Mouse (Mus musculus) c-Kit-positive CD71-negative TER-119-negative erythroid progenitor cells, embryonic 14.5 days (primary cell): Measurements from ENCODE around the gene Hfe.
"Not testable (repeated sequence)": the region's sequence is repeated elsewhere in the genome, so short reads cannot be mapped to it uniquely, and the experiment has no call there.

Experiments used
- DNase-seq: peaks from one replicate; pipeline ENCODE4 v3.0.0-alpha.2; 2013; ENCODE audit warnings: low read depth

The Hfe gene

DNA sequence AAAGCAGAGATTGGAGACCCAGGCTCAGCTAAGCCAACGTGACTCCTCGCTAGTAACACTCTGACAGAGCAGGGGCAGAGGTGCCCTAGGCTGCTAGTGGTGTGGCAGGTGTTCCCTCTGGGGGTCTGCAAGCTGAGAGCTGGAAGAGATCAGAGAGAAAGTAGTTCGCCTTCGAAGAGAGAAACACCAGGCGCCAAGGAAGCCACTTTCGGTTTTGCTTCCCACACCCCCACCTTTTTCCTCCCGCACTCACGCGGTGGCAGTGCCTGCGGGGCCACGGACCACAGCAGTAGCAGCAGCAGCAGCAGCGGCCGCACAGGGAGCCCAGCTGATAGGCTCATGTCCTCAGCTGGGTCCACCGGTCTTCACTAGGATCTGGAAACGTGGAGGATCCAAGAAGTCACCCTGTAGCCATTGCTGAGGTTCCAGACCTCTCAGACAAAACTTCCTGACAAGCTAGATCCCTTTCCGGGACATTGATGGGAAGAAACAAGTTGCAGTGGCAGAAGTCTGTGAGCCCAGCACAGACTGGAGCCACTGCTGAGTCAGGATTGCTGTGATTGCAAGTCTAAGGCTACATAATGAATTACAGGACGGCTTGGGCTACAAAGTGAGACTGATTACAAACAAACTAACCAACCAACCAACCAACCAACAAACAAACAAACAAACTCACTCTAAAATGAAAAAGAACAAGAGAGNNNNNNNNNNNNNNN lies at the start of gene Hfe:
Gene Hfe (minus strand): TSS at position 481 of the 716 bp plus-strand sequence.
- no peak for DNase-seq

GRCm38 (mm10) chr13:23759916-23760239 lies 49.2 kb upstream of the Hfe start:
- no peak for DNase-seq

DNA sequence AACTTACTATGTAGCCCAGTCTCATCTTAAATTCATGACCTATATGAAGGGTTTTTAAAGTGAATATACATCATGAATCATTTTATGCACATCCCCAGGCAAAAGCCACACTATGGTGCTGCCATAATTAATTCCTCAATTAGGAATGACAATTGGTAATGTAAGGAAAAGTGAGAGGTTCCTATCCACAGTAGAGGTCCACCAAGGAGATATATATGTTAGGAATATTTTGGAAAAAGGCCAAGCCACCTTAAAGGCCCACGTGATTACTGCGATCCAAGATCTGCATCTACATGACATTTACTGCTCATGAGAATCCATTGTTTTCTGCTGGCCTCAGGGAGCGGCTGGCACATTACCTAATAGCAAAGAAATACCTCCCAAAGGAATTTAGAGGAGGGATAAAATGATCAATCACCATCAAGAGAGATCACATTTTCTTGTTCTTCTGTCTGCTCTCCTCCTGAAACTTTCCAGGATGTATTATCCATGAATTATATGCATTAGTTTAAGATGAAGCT lies 48.7 kb upstream of the Hfe start:
- DNase-seq, result no peak

GRCm38 (mm10) chr13:23757921-23758320 lies 47.3 kb upstream of the Hfe start:
- no peak for DNase-seq

GRCm38 (mm10) chr13:23757211-23757773 lies 46.6 kb upstream of the Hfe start:
- no peak for DNase-seq

DNA sequence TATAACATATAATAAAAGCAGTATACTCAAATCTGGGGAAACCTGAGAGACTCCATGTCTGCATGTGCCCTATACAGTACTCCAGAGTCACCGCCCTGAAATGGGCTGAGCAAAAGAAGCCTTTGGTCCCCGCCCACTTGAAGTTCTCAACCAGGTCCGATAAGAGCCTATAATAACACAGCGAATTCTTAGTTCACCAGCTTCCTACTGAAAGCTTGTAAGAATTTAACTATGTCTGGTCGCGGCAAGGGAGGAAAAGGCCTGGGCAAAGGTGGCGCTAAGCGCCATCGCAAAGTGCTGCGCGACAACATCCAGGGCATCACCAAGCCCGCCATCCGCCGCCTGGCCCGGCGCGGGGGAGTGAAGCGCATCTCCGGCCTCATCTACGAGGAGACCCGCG lies 46.1 kb upstream of the Hfe start, which contains the start of gene Hist1h4b:
Gene Hist1h4b (plus strand): TSS at position 224 of the 400 bp plus-strand sequence.
- DNase-seq, result peak; percentile 95

DNA sequence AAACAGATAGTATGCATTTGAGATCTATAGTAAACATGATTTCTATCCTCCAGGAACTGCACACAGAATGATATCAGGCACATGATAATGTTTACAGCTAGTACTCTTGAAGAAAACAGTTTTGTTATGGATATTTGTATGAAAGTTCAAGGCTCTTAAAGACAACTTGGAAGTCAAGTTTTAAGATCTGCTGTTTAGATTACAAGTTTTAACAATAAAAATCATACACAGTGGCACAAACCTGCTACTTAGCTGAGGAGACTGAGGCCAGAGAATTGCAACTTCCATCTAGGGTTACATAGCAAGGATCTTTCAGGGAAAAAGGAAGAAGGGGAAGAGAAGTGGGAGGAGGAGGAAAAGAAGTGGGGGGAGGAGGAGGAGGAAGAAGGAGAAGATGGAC lies 44.3 kb upstream of the Hfe start:
- DNase-seq, result no peak

DNA sequence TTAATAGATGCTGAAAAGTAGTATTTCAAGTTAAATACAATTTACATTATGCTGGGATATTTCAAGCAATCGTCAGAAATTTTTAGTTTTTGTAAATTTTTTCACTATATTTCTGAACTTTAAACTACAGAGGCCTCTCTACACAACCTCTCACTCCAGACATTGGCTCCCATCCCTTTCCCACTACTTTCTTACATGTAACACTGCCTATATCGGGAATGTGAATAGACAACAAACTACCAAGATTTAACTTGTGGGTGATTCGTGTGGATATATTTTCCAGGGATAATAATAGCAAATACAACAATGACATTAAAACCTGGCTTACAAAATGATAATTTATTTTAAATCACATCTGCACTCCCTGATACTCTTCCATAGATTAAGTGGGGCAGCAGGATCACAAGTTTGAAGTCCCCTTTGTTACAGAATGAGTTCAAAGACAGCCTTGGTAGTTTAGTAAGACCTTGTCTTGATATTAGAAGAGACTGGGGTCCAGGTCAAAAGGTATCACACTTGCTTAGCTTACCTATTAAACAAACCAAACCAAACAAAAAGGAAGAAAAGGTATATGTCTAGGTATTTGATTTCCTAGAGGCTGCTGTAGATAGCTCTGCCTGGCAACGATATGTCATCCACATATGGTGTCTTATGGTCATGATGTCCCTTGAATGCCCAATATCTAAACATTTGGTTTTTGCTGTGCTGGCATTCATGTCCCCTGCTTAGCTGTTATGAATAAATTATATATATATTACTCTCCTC lies 42.8 kb upstream of the Hfe start:
- no peak for DNase-seq

- DNase-seq, result no peak
Observed at GRCm38 (mm10) chr13:23752742-23753172, 42.1 kb upstream of the Hfe start.

DNA sequence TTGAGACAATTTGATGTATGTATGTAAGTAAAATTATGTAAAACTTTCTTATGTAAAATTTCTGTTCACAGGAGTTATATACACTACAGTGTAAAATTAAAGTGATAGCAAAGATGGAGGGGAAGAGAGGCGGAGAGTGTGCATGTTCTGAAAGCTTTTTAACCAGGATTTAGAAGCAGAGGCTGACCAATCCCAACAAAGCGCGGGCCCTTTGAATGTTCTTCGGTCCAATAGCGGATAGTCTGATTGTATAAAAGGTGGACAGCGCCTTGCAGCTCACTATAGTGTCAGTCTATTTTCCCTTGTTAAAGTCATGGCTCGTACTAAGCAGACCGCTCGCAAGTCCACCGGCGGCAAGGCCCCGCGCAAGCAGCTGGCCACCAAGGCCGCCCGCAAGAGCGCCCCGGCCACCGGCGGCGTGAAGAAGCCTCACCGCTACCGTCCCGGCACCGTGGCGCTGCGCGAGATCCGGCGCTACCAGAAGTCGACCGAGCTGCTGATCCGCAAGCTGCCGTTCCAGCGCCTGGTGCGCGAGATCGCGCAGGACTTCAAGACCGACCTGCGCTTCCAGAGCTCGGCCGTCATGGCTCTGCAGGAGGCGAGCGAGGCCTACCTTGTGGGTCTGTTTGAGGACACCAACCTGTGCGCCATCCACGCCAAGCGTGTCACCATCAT lies 41.5 kb upstream of the Hfe start, which contains the start of gene Hist1h3b:
Gene Hist1h3b (plus strand): TSS at position 201 of the 675 bp plus-strand sequence.
- DNase-seq, result peak; percentile 89

- no peak for DNase-seq
Observed at GRCm38 (mm10) chr13:23751478-23751956, 40.9 kb upstream of the Hfe start.

GRCm38 (mm10) chr13:23750839-23751477 lies 40.3 kb upstream of the Hfe start, which contains the start of gene Hist1h2ab:
TSS of gene Hist1h2ab (plus strand) at chr13:23751126.
- not testable (repeated sequence) for DNase-seq

DNA sequence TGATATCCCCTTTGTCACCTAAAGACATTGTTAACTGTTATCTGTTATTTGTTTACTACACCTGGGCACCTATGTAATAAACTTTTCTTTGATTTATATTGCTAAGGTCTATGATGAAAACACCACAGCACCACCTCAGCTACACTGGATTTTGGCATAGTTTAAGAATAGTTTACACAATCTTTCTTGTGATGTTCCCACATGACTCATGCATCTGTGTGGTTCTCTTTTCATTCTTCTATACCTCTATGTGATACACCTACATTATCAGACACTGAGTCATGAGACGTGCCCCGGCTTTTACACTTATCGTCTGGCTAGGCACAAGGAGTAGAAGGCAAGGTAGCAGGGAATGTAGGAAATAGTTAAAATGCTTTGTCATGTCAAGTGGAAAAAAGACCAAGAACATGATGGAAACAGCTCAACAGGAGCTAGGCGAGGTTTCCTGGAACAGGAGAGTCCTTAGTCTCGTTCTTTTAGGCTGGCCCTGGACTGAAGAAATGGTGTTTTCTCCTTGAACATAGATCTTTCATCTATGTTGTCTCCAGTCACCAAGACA lies 39.0 kb upstream of the Hfe start:
- no peak for DNase-seq

DNA sequence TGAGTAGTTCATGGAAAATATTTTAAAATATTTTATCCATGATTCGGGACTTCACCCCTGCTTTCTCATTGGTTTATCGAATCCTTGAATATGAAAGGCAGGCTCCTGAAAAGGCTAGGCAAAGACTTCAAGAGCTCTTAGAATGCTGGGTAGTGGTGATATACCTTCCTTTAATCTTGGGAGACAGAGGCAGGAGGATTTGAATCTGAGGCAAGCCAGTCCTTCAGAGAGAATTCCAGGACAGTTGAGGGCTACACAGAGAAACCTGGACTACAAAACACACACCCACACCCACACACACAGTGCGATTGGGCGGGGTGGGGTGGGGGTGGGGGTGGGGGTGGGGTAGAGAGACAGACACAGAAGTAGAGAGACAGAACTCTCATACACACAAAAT lies 37.2 kb upstream of the Hfe start:
- DNase-seq, result no peak

DNA sequence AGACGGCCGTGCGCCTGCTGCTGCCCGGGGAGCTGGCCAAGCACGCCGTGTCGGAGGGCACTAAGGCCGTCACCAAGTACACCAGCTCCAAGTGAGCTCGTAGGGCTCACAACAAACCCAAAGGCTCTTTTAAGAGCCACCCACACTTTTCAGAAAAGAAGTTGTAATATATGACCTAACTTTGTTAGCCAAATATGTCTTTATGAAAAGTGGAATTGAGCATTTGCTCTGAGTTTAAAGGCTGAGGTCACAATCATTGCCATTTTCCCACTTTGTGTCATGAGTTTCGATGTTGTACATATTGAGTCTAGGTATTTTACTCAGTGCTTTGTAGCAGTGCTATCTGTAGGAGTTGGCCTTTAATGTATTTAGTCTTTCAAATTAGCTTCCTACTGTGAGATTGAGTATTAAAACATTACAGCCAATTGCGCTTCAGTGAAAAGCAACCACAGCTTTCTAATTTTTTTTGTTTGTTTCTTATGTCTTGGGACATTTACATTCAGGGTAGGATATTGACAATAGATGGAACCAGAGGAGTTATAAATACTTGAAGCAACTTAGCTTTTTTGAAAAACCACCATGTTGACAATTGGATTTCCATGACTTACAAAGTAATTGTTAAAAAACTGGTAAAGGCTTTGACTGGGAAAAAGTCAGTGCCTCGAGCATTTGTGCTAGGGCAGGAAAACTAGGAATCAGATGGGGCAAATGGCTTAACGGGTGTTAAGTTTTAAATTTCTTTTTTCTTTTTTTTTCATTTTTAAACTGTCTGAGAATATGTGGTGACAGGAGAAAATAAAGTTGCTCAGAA lies 36.6 kb upstream of the Hfe start:
- no peak for DNase-seq

- DNase-seq, result peak; percentile 82
Observed at GRCm38 (mm10) chr13:23746201-23747080, 35.8 kb upstream of the Hfe start, which contains the start of gene Hist1h2bb. TSS of gene Hist1h2bb (plus strand) at chr13:23746734.

DNA sequence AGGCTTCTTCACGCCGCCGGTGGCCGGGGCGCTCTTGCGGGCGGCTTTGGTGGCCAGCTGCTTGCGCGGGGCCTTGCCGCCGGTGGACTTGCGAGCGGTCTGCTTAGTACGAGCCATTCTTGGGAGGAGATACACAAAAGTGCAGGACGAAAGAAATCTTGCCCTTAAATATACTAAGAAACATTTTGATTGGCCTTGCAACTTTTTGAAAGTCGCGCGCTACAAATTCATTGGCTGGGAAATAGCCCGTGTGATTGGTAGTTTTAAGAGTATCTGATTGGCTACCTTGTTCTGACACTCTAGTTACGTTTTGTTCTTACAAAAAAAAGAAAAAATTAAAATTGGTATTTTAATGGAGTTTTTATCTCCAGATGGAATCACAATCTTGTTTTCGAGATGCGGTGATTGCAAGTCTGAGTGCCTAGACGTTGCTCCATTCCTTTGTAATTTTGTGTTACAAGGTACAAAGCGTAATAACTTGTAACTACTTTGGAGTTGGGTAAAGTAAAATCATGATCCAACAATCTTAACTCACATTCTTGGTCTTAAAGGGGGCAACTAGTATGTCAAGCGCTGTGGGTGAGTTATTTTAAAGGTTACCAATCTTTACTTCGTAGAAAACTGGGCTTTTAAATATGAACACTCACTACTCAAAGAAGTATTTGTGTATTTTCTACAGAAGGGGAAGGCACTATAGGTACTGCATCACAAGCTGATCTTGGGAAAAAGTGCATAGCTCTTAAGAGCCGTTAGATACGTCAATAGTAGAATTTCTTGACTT lies 34.9 kb upstream of the Hfe start, which contains the start of gene Hist1h3c:
Gene Hist1h3c (minus strand): TSS at position 222 of the 781 bp plus-strand sequence.
- DNase-seq, result peak; percentile 89
